Mouse (Mus musculus) c-Kit-positive CD71-positive TER-119-positive erythroid progenitor cells, embryonic 14.5 days (primary cell): ENCODE measurements around the gene D10Wsu102e.

Source experiments
- DNase-seq: peaks from one replicate; pipeline ENCODE4 v3.0.0-alpha.2; 2013; ENCODE audit warnings: low spot score

Gene D10Wsu102e

DNA sequence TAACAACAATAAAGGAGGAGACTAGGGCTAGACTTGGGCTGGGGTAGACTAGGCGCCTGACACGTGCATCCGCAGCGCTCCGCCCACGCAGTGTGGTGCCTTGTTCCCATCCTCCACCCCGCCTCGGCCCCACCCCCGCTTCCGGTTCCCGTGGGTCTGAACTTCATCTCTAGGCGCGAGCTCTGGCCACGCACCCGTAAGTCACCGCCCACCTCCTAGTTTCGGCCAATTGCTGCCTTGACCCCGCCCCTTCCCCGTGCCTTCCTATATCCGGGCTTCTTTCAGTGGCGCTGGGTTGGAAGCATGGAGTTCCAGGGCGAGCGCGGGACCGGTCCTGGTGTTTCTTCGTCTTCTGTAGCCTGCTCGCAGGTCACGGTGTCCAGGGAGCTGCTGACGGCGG lies at the start of gene D10Wsu102e:
TSS of gene D10Wsu102e (plus strand) at position 266 of the 400 bp plus-strand sequence.
- peak; percentile 94 for DNase-seq

DNA sequence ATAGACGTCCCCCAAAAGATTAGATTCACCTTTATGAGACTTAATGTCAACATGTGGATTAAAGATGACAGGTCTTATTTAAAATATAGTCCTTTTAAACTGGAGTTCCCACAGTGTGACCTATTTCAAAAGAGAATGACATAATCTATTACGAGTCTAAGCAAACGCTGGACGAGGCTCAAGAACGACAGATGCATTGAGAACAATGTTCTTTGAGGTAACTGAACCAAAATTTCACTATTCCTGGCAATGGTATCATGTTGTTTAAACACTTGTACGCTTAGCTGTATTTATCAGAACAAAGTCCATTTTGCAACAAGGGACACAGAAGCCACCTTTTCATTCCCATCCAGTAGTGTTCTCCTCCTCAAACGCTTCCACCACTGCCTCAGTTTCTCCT lies 49.7 kb upstream of the D10Wsu102e start:
- DNase-seq: no peak

DNA sequence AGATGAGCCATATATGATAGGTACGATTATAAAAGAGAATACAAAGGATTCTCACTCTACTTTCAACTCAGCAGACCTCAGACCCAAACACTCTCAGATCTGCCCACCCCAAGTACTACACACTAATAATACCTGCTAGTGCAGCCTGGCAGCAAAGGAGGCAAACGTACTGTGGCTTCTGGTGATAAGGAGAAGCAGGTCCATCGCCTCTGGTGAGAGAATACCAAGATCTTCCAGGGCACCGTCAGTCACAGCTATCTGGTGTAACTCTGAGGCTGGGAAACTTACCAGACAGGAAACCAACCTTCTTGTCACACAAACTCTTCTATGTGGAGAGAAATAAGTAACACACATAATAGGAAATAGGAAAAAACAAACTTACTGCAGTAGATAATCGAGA lies 47.0 kb upstream of the D10Wsu102e start:
- DNase-seq: no peak

DNA sequence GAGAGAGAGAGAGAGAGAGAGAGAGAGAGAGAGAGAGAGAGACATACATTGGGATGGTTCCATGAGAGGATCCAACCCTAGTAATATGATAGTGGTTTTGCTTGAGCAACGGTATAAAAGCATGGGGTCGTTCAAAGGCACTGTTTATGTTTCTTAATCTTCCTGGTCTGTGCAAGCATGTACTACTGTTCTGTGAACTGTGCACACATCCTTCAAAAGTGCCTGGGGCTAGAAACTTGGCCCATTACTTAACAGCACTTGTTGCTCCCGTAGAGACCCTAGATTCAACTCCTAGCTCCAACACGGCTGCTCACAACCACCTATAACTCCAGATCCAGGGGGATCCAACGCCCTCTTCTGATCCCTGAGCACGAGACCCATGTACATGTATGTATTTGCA lies 39.6 kb upstream of the D10Wsu102e start:
- no peak for DNase-seq

DNA sequence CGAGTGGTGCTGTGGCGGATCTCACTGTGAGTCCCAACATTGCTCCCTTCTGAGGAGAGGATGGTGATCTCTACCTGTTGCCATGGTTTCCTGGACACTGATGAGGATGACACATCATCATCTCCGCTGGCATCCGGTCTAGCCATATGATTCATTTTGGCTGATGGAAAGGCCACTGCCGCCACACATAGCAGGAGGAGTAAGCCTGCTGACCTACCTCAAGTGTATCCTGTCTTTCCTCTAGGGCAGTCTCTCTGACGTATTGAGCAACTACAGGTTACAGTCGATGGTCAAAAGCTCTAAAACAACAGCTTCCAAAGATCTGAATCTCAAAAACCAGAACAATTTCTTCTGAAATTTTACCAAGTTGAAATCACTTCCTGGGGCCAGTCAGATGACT lies 39.2 kb upstream of the D10Wsu102e start:
- DNase-seq: no peak

DNA sequence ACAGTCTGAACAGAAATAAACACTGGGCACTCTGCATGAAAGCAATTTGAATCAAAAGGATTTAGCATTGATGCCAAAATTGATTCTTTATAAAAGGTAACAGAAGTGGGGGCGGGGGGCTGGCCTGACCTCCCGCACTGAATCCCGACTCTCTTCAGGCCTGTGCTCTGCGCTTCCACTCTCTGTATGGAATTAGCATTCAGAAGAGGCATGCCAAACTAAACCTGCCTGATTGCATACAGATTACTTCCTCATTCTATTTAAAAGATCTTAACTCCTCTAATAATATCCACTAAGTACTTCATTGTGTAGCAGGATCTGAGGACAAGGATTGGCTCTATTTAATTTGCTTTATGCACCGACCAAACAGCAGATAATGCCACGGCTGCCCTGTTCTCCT lies 38.5 kb upstream of the D10Wsu102e start:
- no peak for DNase-seq

DNA sequence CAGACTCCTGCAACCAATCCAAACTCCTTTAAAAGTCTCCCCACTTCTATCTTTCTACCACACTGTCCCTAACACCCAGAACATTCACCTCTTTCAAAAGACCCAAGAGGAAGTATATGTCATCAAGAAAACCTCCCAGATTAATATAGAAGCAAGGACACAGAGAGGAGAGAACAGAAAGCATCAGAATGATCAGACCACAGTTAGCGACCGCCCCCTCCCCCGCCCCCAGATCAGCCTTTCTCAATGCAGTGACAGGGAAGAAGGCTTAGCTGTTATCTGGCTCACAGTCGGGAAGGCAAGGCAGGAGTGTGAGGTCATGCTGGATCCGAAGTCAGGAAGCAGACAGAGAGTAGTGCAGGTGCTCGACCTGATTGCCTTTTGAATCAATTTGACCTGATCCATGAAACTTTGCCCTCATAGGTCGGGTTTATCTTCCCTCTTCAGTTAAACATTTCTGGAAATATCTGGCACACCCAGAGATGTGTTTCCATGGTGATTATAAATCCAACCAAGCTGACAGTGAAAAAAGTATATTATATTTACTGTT lies 37.4 kb upstream of the D10Wsu102e start:
- no peak for DNase-seq

DNA sequence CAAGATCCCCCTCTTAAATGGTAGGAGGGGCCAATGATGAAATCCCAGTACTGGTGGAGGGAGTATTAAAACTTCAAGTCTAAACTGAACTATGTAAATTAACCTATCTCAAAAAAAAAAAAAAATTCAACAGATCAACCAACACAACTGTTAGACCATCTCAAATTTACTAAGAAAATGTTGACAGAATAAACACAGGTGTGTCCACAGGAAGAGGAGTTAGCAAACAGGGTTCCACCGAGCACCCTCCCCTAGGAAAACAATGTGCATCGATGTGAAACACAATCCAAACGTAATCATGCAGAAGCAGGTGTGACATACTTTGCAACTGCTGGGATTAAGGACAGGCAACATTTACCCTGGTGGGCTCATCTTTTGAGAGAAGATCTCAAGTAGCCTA lies 35.1 kb upstream of the D10Wsu102e start:
- DNase-seq: no peak

DNA sequence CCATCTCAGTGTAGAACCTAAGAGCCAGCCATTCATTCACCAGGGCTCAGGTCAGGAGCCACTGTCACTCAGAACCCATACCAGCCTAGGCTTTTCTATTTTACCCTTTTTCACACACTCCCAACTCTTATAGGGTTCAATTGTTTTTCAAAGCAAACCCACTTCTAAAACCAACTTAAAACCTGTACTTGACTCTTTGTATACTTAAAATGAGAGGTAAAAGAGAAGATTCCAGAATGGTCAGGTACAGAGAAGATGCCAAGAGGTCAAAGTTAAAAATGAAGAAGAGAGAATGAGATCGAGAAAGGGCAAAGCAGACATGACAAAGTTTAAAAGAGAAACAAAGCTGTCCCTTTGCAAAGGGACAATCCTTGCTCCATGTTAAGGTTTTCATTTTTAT lies 34.1 kb upstream of the D10Wsu102e start:
- no peak for DNase-seq

DNA sequence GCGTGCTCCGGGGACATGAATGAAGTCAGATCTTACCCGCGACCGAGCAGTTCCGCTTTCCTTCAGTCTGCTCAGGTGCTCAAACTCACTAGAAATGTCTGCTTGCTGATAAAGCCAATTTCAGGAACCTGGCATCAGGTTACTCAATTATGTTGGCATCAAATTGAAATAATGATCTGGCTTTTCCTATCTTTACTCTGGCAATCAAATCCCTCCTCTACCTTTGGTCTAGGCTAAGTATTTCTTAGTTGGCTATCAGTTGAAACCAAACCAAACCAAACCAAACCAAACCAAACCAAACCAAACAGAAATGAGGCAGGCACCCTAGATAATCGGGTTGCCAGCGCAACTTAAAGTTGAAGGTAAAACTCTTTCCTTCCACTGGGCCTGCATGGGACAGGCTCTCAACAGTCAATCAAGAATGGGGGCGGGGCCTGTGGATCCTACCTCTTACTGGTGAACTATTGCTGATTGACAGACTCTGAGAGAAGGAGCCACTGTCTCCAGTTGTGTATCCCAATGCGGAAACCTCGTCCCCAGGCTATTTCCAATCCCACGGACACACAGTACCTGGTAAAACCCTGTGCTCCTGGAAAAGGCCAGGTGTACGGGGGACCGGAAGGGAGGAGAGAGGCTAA lies 33.3 kb upstream of the D10Wsu102e start:
- DNase-seq: no peak

DNA sequence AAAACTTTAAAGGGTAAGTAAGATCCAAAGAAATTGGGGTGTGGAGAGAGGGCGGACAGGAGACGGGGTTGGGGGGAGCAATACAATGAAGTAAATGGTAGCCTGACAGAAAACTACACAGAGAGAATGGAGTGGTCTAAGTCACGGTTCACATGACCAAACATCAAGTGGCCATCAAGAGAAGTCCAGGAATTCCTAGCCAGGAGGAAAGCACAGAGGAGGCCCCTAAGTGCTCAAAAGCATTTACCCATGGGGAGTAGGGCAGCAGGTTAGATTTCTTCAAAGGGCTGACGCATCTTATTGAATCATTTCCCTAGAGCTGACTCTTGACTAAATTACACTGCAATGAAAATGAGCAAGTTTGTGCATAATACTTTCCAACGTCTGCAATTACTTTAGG lies 31.2 kb upstream of the D10Wsu102e start:
- DNase-seq: no peak

DNA sequence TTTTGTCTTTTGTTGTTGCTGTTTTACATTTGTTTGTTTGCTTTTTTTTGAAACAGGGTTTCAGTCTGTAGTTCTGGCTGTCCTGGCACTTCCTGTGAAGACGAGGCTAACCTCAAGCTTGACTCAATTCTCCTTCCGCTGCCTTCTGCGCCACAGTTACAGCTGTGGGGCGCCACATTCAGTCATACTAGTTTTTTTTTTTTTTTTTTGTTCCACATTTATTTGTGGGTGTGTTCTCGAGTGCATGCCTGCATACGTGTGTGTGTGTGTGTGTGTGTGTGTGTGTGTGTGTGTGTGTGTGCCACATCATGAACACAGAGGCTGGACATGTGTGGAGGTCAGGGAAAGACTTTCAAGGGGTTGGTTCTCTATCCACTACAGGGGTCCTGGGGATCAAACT lies 29.7 kb upstream of the D10Wsu102e start:
- DNase-seq: no peak

DNA sequence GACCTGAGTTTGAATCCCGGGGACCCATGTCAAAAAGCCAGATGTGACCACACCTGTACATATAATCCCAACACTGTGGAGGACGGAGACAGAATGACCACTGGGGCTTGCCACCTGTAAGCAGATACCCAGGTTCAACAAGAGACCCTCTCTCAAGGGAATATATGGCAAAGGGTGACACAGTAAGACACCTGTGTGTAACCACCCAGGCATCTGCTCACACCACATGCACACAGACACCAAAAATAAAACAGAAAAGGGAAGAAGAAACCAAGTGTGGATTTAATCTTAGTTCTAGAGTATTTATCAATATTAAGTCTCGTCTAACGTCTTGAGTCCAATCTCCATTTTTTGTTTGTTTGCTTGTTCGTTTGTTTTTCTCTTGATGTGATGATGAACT lies 28.2 kb upstream of the D10Wsu102e start:
- DNase-seq: no peak

DNA sequence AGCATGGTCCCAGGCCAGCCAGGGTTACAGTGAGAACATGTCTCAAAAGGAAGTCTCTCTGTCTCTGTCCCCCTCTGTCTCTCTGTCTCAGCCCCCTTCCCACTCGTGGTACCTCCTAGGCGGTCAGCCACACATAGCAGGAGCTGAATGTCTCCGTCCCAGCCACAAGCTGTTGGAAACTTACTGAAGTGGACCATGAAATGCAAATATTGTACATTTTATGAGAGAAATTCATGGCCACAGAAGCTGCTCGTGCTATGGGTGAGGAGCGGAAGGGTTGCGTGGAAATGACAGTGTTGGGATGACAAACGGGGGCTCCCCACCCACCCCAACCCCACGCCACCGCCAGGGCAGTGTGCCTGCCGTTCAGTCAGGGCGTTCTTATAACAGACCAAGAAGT lies 27.4 kb upstream of the D10Wsu102e start:
- no peak for DNase-seq

DNA sequence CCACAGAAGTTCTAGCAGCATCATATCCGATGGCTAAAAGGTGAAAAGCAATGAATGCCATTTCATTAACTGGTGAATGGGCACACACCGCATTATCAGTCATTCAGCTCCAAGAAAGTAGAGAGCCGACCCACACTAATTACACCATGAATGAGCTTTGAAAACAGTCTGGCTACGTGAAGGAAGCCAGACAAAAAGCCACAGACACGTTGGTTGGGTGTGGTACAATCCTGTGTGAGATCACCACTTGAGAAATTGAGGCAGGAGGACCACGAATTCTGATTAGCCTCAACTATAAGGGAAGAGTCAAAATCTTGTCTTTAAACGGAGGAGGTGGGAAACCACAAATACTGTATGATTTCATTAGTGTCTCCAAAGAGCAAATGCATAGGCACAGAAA lies 23.7 kb upstream of the D10Wsu102e start:
- no peak for DNase-seq

DNA sequence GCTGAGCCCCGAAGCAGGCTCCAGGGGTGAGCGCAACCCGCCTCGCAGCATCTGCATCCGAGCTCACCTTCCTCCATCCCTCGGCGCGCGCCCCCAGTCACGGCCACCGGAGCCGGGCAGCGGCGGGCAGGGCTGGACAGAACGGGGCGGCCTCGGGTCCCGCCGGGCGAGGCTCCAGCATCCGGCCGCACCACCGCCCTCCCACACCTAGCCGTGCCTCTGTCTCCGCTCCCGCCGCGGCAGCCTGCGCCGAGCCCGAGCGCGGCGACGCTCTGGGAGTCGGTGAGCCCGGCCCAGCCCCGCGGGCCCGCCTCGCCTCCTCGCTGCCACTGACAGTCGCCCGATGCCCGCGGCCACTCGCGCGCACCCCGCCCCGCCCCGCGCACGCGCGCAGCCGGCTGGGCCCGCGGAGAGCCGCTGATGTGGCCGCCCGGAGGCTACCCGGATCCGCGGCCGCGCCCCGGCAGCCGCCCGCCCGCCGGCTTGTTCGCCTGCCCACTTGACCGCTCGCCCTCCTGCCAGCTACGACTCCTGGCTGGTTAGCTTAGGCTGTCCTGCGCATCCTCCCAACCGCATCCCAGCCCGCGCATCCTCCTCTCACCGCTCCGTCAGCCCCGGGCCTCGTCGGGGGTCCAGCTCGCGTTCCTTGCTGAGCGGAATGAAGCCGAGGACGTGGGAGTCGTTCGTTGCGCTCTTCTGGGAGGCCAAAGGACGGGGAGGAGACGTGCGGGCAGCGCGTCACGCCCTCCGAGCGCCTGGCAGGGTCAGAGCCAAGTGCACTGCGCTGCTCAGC lies 22.7 kb upstream of the D10Wsu102e start, which contains the start of gene Slc41a2:
TSS of gene Slc41a2 (minus strand) at position 724 of the 793 bp plus-strand sequence.
- no peak for DNase-seq

DNA sequence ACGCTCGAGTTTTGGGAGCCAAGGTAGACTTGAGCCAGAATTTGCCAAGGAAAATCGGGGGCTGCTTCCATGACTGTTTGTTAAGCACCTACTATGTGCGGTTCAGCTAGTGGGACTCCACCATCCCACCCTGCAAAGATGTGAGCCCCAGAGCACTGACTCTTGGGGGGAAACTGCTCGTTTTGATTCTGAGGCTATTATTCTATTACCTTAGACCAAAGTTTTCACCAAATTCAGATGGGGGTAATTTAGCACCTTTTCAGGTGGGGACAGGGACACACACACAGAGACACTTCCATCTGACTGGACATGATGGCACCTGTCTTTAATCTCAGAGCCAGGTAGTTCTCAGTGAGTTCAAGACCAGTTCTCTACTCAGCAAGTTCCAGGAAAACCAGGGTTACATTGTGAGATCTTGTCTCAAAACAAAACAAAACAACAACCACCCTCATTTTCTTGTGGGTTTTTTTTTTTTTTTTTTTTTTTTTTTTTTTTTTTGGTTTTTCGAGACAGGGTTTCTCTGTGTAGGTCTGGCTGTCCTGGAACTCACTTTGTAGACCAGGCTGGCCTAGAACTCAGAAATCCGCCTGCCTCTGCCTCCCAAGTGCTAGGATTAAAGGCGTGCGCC lies 21.9 kb upstream of the D10Wsu102e start:
- no peak for DNase-seq

DNA sequence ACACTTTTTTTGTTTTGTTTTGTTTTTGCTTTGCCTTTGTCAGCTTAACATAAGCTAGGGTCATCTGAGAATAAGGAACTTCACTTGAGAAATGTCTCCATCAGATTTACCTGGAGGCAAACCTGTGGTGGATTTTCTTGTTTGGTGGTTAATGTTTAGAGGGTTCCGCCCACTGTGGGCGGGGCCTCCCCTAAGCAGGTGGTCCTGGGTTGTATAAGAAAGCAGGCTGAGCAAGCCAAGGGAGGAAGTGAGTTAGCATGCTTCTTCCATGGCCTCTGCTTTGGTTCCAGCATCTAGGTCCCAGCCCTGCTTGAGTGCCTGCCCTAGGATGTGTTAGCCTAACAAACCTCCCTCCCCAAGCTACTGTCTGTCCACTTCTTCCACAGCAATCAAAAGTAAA lies 18.8 kb upstream of the D10Wsu102e start:
- no peak for DNase-seq

DNA sequence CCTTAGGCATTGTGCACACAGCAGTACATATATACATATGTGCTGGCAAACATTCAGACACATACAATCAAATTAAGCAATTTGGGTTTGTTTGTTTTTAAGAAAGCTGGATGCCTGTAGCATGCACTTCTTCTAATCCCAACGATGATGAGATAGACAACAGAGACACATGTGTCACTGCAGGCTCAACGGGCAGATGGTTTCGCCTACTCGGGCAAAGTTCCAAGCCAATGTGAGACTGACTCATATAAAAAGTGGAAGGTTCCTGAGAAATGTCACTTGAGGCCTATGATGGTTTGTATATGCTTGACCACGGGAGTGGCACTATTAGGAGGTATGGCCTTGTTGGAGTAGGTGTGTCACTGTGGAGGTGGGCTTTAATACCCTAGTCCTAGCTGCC lies 16.9 kb upstream of the D10Wsu102e start:
- DNase-seq: no peak

DNA sequence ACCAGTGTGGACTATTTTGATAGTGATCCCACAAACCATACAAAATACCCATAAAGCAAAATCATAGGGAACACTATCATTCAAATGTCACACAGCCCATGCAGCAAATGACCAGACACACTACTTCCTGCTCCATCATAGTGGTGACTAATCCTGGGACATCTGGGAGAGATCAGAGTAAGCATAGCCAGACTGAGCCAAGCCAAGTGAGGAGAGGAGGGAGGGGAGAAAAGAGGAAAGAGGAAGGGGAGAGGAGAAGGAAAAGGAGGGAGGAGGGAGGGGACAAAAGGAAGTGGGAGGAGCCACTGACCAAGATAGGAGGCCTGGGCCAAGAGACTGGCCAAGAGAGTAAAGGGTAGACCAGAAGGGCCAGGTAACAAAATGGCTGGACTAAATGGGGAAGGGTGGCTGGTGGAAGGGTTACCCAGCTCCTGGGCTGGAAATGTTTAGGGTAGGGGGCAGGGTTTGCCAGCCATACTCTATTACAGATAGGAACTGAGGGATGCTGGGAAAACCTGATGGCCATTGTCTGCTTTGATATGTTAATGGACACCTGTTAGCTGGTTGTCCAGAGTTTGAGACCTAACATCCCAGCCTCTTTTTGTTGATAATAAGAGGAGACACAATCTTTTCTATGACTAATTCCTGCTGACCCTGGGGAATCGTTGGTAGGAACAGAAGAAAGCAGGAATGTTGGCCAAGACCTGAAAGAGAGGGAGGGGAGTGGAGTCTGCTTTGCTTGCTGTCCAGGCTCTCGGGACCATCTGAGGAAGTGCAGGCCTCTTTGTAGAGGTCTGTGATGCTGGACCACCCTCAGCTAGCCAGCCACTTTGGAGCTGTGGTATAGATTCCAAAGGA lies 16.0 kb upstream of the D10Wsu102e start:
- no peak for DNase-seq

DNA sequence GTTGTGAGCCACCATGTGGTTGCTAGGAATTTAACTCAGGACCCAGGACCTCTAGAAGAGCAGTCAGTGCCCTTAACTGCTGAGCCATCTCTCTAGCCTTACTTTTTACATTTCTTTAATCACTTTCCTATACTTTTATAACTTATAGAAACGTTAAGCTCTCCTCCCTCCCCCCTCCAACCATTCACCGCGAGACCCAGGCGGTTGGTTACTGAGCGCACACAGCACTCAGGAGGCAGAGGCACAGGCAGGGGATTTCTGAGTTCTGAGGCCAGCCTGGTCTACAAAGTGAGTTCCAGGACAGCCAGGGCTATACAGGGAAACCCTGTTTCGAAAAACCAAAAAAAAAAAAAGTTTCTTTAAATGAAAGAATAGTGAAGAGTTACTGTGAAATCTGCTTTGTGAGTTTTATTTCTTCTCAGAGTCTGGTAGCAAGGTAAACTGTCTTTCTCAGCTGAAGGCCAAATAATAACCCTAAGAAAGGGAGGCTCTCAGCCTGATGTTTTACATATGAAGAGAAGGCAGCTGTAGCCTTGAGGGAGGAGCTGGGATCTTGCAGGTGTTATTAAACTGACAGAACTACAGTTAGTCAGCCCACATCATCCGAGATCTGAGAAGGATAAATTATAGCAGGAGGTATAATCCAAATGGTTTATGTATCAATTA lies 14.2 kb upstream of the D10Wsu102e start:
- DNase-seq: no peak

DNA sequence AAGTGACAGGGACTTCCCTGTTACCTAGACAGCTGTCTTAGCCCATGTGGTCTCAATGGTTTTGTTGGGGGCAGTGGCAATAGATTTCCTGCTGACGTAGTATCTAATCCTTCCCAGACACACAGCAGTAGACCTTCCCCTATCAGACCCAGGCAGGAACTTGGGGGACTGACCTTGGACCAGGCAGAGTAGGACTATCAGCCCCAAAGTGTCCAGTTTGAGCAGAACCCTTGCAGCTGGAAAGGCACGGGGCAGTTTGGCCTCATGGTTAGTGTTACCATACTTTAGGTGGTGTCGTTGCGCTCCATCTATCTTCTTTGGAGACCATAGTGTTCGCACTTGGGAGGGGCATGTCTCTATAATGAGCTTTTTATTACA lies 13.7 kb upstream of the D10Wsu102e start:
- DNase-seq: no peak
